Mouse (Mus musculus) lung, adult 10 weeks (tissue): ENCODE results near the gene Csta1. TPM values are rescaled to one million over a fixed set of nuclear protein-coding genes. Genes with fewer than 3 reads are reported as not detected.

Experiments
- polyA plus RNA-seq: library from polyadenylated mRNA; stranded (reverse); fragments of 350-450 nt; fragmentation: Illumina TruSeq; extraction: RNeasy Lipid Tissue Mini Kit (QIAGEN cat#74804); gene quantifications from one replicate; pipeline ENCODE4 v1.2.3, GENCODE M21; 2014; ENCODE audit warnings: low read depth, low replicate concordance; ENCODE audit not compliant: insufficient read depth

The Csta1 gene
- not detected for polyA plus RNA-seq

GRCm38 (mm10) chr16:36131141-36131540 lies at the start of gene Csta1:
Csta1 (minus strand) TSS chr16:36131241.

DNA sequence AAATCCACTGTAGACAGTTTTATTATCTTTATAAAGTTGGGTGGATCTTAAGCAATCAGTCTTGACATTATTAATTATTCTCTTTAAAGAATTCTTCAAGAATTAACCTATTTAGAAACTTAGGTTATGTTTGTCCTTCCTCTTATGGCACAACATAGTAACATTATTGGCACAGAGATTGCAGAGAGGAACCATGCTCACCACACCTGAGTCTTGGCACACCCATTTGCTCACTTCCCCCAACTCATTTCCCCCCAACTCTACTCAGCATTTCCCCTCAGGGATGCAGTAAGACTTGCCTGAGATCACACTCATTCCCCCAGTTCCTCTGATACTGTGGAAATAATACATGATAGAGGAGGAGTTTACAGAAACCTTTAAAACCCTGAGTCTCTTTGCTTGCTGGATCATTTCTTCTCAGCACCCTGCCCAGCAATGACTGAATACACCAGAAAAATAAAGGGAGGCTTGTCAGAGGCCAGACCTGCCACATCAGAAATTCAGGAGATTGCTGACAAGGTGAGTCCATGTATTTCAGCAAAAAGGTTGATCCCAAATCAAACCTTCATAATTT lies 25.4 kb upstream of the Csta1 start, which contains the start of gene Stfa2l1:
Gene Stfa2l1 (plus strand): TSS at position 410 of the 574 bp plus-strand sequence.

DNA sequence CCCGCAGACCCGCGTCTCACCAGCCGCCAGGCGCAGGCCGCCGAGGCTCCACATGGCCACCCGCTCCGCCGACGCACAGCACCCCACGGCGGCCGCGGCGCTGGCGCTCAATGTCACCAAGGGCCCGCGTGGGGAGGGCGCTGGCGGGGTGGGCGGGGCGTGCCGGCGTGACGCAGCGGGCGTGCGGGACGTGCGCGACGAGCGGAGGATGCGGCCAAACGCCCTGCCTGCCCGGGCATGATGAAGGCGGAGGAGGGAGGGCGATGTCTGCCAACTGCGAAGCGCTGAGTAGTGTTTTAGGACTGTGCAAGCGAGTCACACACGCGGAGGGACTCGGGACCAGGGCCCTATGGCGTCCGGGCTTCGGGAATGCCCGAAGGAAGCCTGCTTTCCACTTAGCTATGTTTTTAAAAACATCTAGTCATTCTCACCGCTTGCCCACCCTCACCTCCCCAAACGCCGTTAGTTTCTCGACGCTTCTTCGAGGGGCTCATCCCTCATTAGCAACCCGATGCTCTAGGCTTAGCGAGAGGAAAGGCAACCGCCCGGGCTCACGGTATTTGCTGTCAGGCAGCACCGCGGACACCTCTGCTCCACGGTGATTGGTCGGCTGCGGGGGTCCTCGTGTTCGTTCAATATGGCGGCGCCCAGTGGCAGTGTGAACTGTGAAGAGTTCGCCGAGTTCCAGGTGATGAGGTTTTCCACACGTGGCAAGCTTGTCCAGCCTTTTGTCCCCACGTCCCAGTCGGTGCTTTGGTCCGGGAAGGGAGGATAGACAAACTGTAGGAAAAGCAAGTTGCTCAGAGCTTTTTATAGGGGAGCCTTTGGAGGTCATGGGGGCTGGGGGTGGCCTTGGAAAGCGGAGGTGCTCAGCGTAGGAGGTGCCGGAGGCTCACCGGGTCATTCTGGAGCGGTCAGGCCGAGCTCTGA lies 59.3 kb downstream of the Csta1 start, which contains the start of the genes Fam162a and Ccdc58:
Gene Fam162a (minus strand): TSS at position 145 of the 930 bp plus-strand sequence.
Gene Ccdc58 (plus strand): TSS at position 236 of the 930 bp plus-strand sequence.

Other genes with a start within 250 kb of the Csta1 start
- 18.3 TPM for gene Parp9, start 192.8 kb downstream of the Csta1 start, polyA plus RNA-seq
- 6.0 TPM for gene Dtx3l, start 192.1 kb downstream of the Csta1 start, polyA plus RNA-seq
- 14.8 TPM for gene Kpna1, start 152.5 kb downstream of the Csta1 start, polyA plus RNA-seq
- 3.7 TPM for gene Wdr5b, start 90.1 kb downstream of the Csta1 start, polyA plus RNA-seq
- 129 TPM for gene Fam162a, start 59.6 kb downstream of the Csta1 start, polyA plus RNA-seq
- gene Ccdc58, start 59.6 kb downstream of the Csta1 start, polyA plus RNA-seq = 16.8 TPM
- gene Stfa2l1, start 25.6 kb upstream of the Csta1 start, polyA plus RNA-seq = 11.2 TPM
- 5.0 TPM for gene Gm5483, start 53.0 kb upstream of the Csta1 start, polyA plus RNA-seq
- not detected for gene Gm5416, start 79.2 kb upstream of the Csta1 start, polyA plus RNA-seq
- gene 2010005H15Rik, start 90.2 kb upstream of the Csta1 start, polyA plus RNA-seq = 3.4 TPM
- gene Stfa1, start 145.7 kb upstream of the Csta1 start, polyA plus RNA-seq = 0.63 TPM
- not detected for gene BC117090, start 203.1 kb upstream of the Csta1 start, polyA plus RNA-seq
- not detected for gene BC100530, start 236.5 kb upstream of the Csta1 start, polyA plus RNA-seq